Mouse (Mus musculus): ENCODE measurements around the gene Olfr1217. TPM values are rescaled to one million over a fixed set of nuclear protein-coding genes. Genes with fewer than 3 reads are reported as not detected.

Olfr1217 gene
- polyA plus RNA-seq (2021; fragmentation: Nextera tagmentation), result not detected in 2 replicates
- long read RNA-seq, experiment 1, partial matches to known transcripts, result 0 of 1 reads
- long read RNA-seq, experiment 1, other reads (novel, unspliced or antisense), result 1 of 1 reads
- long read RNA-seq, experiment 2, result 0 reads

GRCm38 (mm10) chr2:89031965-89032364 is at the start of gene Olfr1217:
Gene Olfr1217 (minus strand): TSS chr2:89032065.

DNA sequence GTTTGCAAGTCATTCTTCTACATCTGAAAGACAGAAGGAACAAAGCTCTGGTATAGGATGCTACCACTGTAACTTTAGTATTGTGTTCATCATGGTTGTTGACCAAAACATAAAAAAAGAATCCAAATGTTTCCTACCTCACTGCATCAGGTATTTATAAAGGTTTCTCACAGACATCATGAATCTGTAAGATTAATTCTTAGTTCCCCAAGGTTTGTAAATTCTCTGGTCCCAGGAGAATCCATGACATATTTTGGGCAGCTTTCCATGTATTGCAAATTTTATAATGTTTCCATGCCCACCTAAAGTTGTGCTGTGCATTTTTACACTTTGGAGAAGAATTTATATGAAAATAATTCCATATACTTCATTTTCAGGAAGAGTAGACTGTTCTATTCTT is 29.2 kb upstream of the Olfr1217 start, which contains the start of gene Olfr1218:
TSS of gene Olfr1218 (minus strand) at position 101 of the 400 bp plus-strand sequence.

GRCm38 (mm10) chr2:89018240-89018639 is 13.6 kb downstream of the Olfr1217 start, which contains the start of gene Olfr1216:
Gene Olfr1216 (minus strand): TSS chr2:89018340.

DNA sequence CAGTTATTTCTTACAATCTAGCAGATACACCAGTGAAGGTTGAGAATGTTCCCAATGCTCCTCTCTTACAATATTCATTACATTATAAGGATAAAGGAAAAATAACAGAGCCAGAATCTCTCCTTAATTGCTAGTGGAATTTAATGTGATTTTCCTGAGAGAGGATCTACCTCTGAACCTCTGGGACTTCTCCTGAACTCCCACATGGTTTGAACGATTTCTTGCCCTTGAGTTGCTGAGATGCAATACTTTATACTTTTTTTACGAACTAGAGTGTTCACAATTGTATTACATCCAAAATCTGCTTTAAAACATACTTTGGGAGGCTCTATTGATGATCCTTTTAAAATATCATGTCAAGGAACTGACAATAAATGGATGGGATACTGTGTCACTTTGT is 25.0 kb downstream of the Olfr1217 start, which contains the start of gene Olfr1215:
TSS of gene Olfr1215 (minus strand) at position 101 of the 400 bp plus-strand sequence.

DNA sequence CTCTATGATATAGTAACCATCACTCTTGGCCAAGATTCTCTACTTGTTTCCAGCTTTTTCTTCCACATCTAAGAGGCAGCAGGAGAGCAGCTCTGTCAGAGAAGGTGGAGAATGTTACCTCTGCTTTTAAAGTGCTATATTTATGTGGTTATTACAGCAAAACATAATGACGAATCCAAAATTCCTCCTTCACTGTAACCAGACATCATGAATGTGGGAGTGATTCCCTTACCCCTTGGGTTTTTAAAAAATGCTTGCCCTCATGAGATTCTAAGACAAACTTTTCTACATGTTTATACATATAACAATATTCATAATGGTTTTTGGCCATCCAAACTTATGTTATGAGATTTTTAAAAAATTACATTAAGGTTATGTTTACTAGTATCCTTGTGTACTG is 39.3 kb downstream of the Olfr1217 start, which contains the start of gene Olfr1214:
TSS of gene Olfr1214 (minus strand) at position 101 of the 400 bp plus-strand sequence.

GRCm38 (mm10) chr2:88980181-88980580 is 51.7 kb downstream of the Olfr1217 start, which contains the start of gene Gm13762:
Gene Gm13762 (minus strand): TSS chr2:88980281.

Other genes with a start within 250 kb of the Olfr1217 start
- gene Olfr1201, start 239.0 kb downstream of the Olfr1217 start, polyA plus RNA-seq (2021; fragmentation: Nextera tagmentation), result not detected in 2 replicates
- not detected in 2 replicates for gene Olfr1202, start 217.6 kb downstream of the Olfr1217 start, polyA plus RNA-seq (2021; fragmentation: Nextera tagmentation)
- gene Olfr1205, start 202.3 kb downstream of the Olfr1217 start, polyA plus RNA-seq (2021; fragmentation: Nextera tagmentation), result not detected in 2 replicates
- not detected in 2 replicates for gene Olfr1204, start 182.8 kb downstream of the Olfr1217 start, polyA plus RNA-seq (2021; fragmentation: Nextera tagmentation)
- gene Olfr1206, start 168.8 kb downstream of the Olfr1217 start, polyA plus RNA-seq (2021; fragmentation: Nextera tagmentation), result not detected in 2 replicates
- gene Olfr1208, start 129.8 kb downstream of the Olfr1217 start, polyA plus RNA-seq (2021; fragmentation: Nextera tagmentation), result not detected in 2 replicates
- not detected in 2 replicates for gene Olfr1209, start 116.9 kb downstream of the Olfr1217 start, polyA plus RNA-seq (2021; fragmentation: Nextera tagmentation)
- not detected in 2 replicates for gene Olfr1211, start 94.0 kb downstream of the Olfr1217 start, polyA plus RNA-seq (2021; fragmentation: Nextera tagmentation)
- not detected in 2 replicates for gene Olfr1212, start 78.1 kb downstream of the Olfr1217 start, polyA plus RNA-seq (2021; fragmentation: Nextera tagmentation)
- not detected in 2 replicates for gene Gm13762, start 51.8 kb downstream of the Olfr1217 start, polyA plus RNA-seq (2021; fragmentation: Nextera tagmentation)
- not detected in 2 replicates for gene Olfr1214, start 39.4 kb downstream of the Olfr1217 start, polyA plus RNA-seq (2021; fragmentation: Nextera tagmentation)
- gene Olfr1215, start 25.1 kb downstream of the Olfr1217 start, polyA plus RNA-seq (2021; fragmentation: Nextera tagmentation), result not detected in 2 replicates
- gene Olfr1216, start 13.7 kb downstream of the Olfr1217 start, polyA plus RNA-seq (2021; fragmentation: Nextera tagmentation), result not detected in 2 replicates
- not detected in 2 replicates for gene Olfr1218, start 29.1 kb upstream of the Olfr1217 start, polyA plus RNA-seq (2021; fragmentation: Nextera tagmentation)
- not detected in 2 replicates for gene Olfr1219, start 51.4 kb upstream of the Olfr1217 start, polyA plus RNA-seq (2021; fragmentation: Nextera tagmentation)
- not detected in 2 replicates for gene Olfr1220, start 74.8 kb upstream of the Olfr1217 start, polyA plus RNA-seq (2021; fragmentation: Nextera tagmentation)
- not detected in 2 replicates for gene Olfr1221, start 85.2 kb upstream of the Olfr1217 start, polyA plus RNA-seq (2021; fragmentation: Nextera tagmentation)
- gene Olfr1222, start 101.0 kb upstream of the Olfr1217 start, polyA plus RNA-seq (2021; fragmentation: Nextera tagmentation), result not detected in 2 replicates
- gene Olfr1223, start 119.5 kb upstream of the Olfr1217 start, polyA plus RNA-seq (2021; fragmentation: Nextera tagmentation), result not detected in 2 replicates
- not detected in 2 replicates for gene Olfr1224-ps1, start 132.0 kb upstream of the Olfr1217 start, polyA plus RNA-seq (2021; fragmentation: Nextera tagmentation)
- gene Olfr1225, start 142.6 kb upstream of the Olfr1217 start, polyA plus RNA-seq (2021; fragmentation: Nextera tagmentation), result not detected in 2 replicates
- gene Olfr1226, start 168.0 kb upstream of the Olfr1217 start, polyA plus RNA-seq (2021; fragmentation: Nextera tagmentation), result not detected in 2 replicates
- not detected in 2 replicates for gene Olfr1228, start 222.0 kb upstream of the Olfr1217 start, polyA plus RNA-seq (2021; fragmentation: Nextera tagmentation)